In the genomic region with DNA sequence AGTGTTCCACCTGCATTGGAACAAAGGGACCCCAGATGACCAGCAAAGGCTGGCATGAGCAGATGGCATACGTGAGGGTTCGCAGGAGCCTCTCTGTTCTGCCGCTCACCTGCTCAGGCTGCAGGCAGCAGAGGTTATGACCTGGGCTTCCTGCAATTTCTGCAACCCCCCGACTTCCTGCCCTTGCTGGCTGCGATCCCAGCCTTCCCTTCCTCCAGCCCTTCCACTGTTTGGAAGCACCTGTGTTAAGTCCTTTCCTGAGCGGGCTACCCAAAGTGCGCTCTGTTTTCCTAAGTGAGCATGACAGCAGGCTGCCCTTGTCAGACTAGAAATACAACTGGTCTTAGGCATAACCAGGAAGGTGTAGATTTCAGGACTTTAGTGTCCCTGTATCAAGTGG, we compare ENCODE assay signal across 17 mouse cellular contexts. TPM values are rescaled to one million over a fixed set of nuclear protein-coding genes. Genes with fewer than 3 reads are reported as not detected.
DNase-seq lines count a peak whose midpoint lies in the region; ATAC-seq lines count a peak whose summit lies in the region.
"Had no signal": no experiment of that assay in that cellular context is flagged by ENCODE, and none has a peak within 500 bp of the region (broad histone marks: within the 10 kb centered on the region; RNA-seq: fewer than 3 reads in every experiment).

No protein-coding gene starts in this region.

- no peaks in the 10 kb centered on the region for H3K9me3 ChIP-seq in heart, embryonic 12.5 days (replicated peaks)
- H3K9me3 ChIP-seq in lung, embryonic 15.5 days, result no peaks in the 10 kb centered on the region
- no peaks in the 10 kb centered on the region for H3K9me3 ChIP-seq in hindbrain, embryonic 11.5 days (ENCODE audit: control insufficient read depth, low read length)
- H3K9me3 ChIP-seq: embryonic facial prominence, embryonic 12.5 days; forebrain, embryonic 12.5 days; heart, embryonic 13.5 days; midbrain, embryonic 15.5 days had no signal

- no peak overlapping the region for H3K4me2 ChIP-seq in heart, embryonic 12.5 days
- no peak overlapping the region for H3K4me2 ChIP-seq in lung, embryonic 15.5 days
- no peak overlapping the region for H3K4me2 ChIP-seq in hindbrain, embryonic 11.5 days (replicated peaks; ENCODE audit: low read depth, low read length)
- H3K4me2 ChIP-seq: embryonic facial prominence, embryonic 12.5 days; forebrain, embryonic 12.5 days; heart, embryonic 13.5 days; limb, embryonic 13.5 days; midbrain, embryonic 15.5 days had no signal

- DNase-seq in heart, adult 11 months, result peak; percentile 97
- DNase-seq in lung, postnatal 4 days, result no peak
- DNase-seq in heart, postnatal 10 days, result peak; percentile 37 to 51
- peak; percentile 25 for DNase-seq in skeletal muscle tissue, adult 2 months (ENCODE audit: low read depth, low spot score)
- DNase-seq in hindbrain, embryonic 11.5 days (ENCODE audit: low spot score), result no peak
- DNase-seq: adrenal gland, adult 8-10 months; cerebellum, postnatal 14 days; lung, postnatal 36 days; right cerebral cortex, postnatal 4 days; thymus, postnatal 36 days had no signal

- WGBS in heart, embryonic 12.5 days, result 69% methylated on average over 7 of the region's 7 CpGs
- 55% methylated on average over 7 of the region's 7 CpGs for WGBS in lung, embryonic 15.5 days
- 81% methylated on average over 7 of the region's 7 CpGs for WGBS in hindbrain, embryonic 11.5 days

- H3K9ac ChIP-seq in heart, embryonic 12.5 days, result no peak overlapping the region
- no peak overlapping the region for H3K9ac ChIP-seq in lung, embryonic 15.5 days
- no peak overlapping the region for H3K9ac ChIP-seq in hindbrain, embryonic 11.5 days (ENCODE audit: low read depth, low read length)
- H3K9ac ChIP-seq: embryonic facial prominence, embryonic 12.5 days; forebrain, embryonic 12.5 days; heart, embryonic 13.5 days; limb, embryonic 13.5 days; midbrain, embryonic 15.5 days had no signal

- ATAC-seq in heart, embryonic 12.5 days (ENCODE audit: insufficient number of reproducible peaks, low FRiP score), result no peak
- ATAC-seq in lung, embryonic 15.5 days (ENCODE audit: borderline replicate concordance, extremely low read depth, low FRiP score, low TSS enrichment), result peak; percentile 42; the same call in 1 of the 2 replicates
- ATAC-seq in hindbrain, embryonic 11.5 days (ENCODE audit: low FRiP score), result no peak
- ATAC-seq: midbrain, embryonic 15.5 days had no signal

- no peak overlapping the region for H3K27ac ChIP-seq in heart, embryonic 12.5 days (ENCODE audit: poor library complexity, severe bottlenecking)
- peak overlapping the region; percentile 47; the same call in 1 of the 2 replicates for H3K27ac ChIP-seq in lung, embryonic 15.5 days
- no peak overlapping the region for H3K27ac ChIP-seq in hindbrain, embryonic 11.5 days (ENCODE audit: low read depth, low read length)
- H3K27ac ChIP-seq: embryonic facial prominence, embryonic 12.5 days; forebrain, embryonic 12.5 days; heart, embryonic 13.5 days; limb, embryonic 13.5 days; midbrain, embryonic 15.5 days had no signal

- no peak overlapping the region for H3K4me3 ChIP-seq in heart, embryonic 12.5 days
- no peak overlapping the region for H3K4me3 ChIP-seq in lung, embryonic 15.5 days
- H3K4me3 ChIP-seq in hindbrain, embryonic 11.5 days (ENCODE audit: low read depth, low read length), result no peak overlapping the region
- H3K4me3 ChIP-seq: embryonic facial prominence, embryonic 12.5 days; forebrain, embryonic 12.5 days; heart, embryonic 13.5 days; limb, embryonic 13.5 days; midbrain, embryonic 15.5 days had no signal

- peaks cover 62% of the 10 kb centered on the region for H3K36me3 ChIP-seq in heart, embryonic 12.5 days
- peaks cover 23% of the 10 kb centered on the region for H3K36me3 ChIP-seq in lung, embryonic 15.5 days
- H3K36me3 ChIP-seq in hindbrain, embryonic 11.5 days (ENCODE audit: control insufficient read depth, insufficient read depth, low read length), result 0 out of 2 replicates have a peak, but pooled peaks cover 3% of the 10 kb centered on the region

- H3K27me3 ChIP-seq in heart, embryonic 12.5 days (replicated peaks), result no peaks in the 10 kb centered on the region
- H3K27me3 ChIP-seq in lung, embryonic 15.5 days, result no peaks in the 10 kb centered on the region
- no peaks in the 10 kb centered on the region for H3K27me3 ChIP-seq in hindbrain, embryonic 11.5 days (ENCODE audit: control insufficient read depth, insufficient read depth, low read length)
- H3K27me3 ChIP-seq: embryonic facial prominence, embryonic 12.5 days; forebrain, embryonic 12.5 days; heart, embryonic 13.5 days; limb, embryonic 13.5 days; midbrain, embryonic 15.5 days had no signal

- intact Hi-C loops in heart, postnatal 10 days (cut with DNase I), result no loop called here

- peaks cover 18% of the 10 kb centered on the region for H3K4me1 ChIP-seq in heart, embryonic 12.5 days (replicated peaks)
- no peaks in the 10 kb centered on the region for H3K4me1 ChIP-seq in lung, embryonic 15.5 days
- no peaks in the 10 kb centered on the region for H3K4me1 ChIP-seq in hindbrain, embryonic 11.5 days (replicated peaks; ENCODE audit: control insufficient read depth, insufficient read depth, low read length)
- H3K4me1 ChIP-seq: midbrain, embryonic 15.5 days had no signal

RNA-seq across cellular contexts. Expression of gene Disc1, which starts 16.9 kb away (rescaled TPM):
- polyA plus RNA-seq in heart, embryonic 12.5 days (2016; fragmentation: Nextera tagmentation; extraction: Ambion mirVana), result 2.3 and 2.5 TPM in 2 replicates
- polyA plus RNA-seq in lung, embryonic 15.5 days (2015; fragmentation: Nextera tagmentation; extraction: Ambion mirVana), result 2.9 and 3.0 TPM in 2 replicates
- total RNA-seq in heart, postnatal 10 days (2021), result 1 to 10 TPM; 4.1 to 4.3 TPM
- 1.2 and 1.6 TPM in 2 replicates for polyA plus RNA-seq in hindbrain, embryonic 11.5 days (2014; fragmentation: Nextera tagmentation; extraction: Ambion mirVana)

RNA-seq across cellular contexts. Expression of gene Tsnax, which starts 24.3 kb away (rescaled TPM):
- polyA plus RNA-seq in heart, embryonic 12.5 days (2016; fragmentation: Nextera tagmentation; extraction: Ambion mirVana), result 91.8 and 95.9 TPM in 2 replicates
- polyA plus RNA-seq in lung, embryonic 15.5 days (2015; fragmentation: Nextera tagmentation; extraction: Ambion mirVana), result 118 and 123 TPM in 2 replicates
- total RNA-seq in heart, postnatal 10 days (2021), result 10 to 100 TPM; 82.3 to 85.1 TPM
- polyA plus RNA-seq in hindbrain, embryonic 11.5 days (2014; fragmentation: Nextera tagmentation; extraction: Ambion mirVana), result 149 and 156 TPM in 2 replicates

Comparison
In these comparisons a context has a peak if more than half of its experiments do, and no peak if none do; other contexts are left out.
1. DNase-seq: peak in heart, adult 11 months (single experiment), heart, postnatal 10 days (2 of 2) and skeletal muscle tissue, adult 2 months (single experiment); none in lung, postnatal 4 days (0 of 2) and hindbrain, embryonic 11.5 days (single experiment).